Mouse (Mus musculus) telencephalon, adult 2 months (tissue): ENCODE results near the gene Hjurp.

Source experiments
- DNase-seq: peaks from one replicate; pipeline ENCODE4 v3.0.0-alpha.2; 2011; ENCODE audit warnings: low read depth, low spot score

The Hjurp gene

DNA sequence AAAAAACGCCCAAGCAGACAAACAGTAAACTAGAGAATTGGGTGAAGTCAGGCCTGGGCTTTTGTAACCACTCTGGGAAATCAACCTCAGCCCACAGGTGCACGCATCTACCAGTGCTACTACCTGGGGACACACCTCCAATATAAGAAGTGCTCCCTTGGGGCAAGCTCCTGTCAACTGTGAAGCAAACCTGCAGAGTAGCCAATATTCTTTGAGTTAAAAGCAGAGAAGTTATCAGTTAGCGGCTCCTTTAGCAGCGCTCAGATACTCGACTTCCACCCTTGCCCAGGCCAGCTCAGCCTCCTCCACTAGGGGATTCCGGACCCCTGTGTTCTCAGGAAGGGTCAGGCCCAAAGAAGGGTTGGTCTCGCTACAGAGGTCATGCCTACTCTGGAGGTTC, 15.7 kb downstream of the Hjurp start:
- DNase-seq = no peak

DNA sequence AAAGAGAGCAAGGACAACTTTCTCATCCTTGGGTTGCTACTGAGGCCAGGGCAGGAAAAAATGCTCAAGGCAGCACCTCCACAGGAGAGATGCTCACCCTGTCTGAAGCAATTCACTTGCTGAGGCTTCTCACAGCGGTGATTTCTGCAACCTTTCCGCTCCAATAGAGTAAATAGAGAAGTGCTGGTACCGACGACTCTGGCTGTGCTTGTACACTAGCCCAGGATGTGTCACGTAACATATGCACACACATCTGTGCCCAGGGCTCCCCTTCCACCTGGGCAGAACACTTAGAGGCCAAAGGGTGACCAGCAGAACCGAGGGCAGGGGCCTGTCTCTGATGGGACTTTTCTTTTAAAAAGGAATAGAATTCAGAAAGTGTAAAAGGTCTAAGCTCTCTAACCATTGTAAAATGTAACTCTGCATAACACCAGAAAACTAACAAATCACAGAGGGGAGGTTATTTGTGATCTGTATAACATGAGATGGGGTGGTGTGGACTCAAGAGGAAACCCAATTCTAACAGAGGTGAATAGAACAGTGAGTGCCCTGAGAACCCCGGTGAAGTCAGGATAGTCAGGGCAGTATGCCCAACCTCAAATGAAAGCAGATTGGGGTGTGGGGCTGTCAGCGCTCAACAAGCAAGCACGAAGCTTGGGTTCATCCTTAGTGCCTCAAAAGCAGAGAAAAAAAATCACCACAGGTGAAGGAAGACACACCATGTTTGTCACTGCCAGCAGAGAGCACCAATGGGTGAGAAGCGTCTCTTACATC, 16.6 kb downstream of the Hjurp start:
- DNase-seq = no peak

DNA sequence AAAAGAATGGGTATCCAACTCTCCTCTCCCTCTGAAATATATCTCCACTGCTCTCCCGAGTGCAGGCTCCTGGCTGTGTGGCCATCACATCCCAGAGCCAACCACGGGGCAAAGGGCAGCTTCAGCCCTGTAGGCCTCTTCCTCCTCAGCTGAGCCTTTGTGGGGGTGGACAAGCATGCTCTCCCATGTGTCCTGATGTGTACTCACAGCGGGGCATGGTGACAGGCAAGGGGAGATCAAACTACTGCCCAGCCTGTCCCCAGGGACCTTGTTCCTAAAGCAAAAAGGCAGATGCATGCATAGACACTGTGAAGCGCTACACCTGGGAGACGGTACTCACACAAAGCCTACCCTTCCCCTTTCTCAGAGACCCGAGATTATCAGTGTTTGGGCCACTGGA, 17.3 kb downstream of the Hjurp start:
- DNase-seq = no peak

DNA sequence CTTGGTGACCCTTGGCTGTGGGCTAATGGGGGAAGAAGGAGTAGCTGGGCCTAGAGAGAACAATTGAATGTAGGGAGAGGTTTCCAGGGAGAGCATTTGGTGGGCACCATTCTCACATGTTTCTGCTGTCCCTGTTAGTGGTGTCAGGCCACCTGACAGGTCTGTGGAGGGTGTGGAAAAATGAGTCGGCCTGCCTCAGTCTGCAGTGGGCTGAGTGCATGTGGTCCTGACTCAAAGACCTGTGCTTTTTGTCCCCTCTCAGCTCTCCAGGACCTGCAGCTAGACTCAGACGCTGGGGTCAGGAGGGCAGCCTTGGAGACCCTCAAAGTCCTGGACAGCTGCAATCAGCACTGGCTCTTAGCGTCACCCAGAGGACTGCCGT, 17.8 kb downstream of the Hjurp start:
- DNase-seq = no peak

DNA sequence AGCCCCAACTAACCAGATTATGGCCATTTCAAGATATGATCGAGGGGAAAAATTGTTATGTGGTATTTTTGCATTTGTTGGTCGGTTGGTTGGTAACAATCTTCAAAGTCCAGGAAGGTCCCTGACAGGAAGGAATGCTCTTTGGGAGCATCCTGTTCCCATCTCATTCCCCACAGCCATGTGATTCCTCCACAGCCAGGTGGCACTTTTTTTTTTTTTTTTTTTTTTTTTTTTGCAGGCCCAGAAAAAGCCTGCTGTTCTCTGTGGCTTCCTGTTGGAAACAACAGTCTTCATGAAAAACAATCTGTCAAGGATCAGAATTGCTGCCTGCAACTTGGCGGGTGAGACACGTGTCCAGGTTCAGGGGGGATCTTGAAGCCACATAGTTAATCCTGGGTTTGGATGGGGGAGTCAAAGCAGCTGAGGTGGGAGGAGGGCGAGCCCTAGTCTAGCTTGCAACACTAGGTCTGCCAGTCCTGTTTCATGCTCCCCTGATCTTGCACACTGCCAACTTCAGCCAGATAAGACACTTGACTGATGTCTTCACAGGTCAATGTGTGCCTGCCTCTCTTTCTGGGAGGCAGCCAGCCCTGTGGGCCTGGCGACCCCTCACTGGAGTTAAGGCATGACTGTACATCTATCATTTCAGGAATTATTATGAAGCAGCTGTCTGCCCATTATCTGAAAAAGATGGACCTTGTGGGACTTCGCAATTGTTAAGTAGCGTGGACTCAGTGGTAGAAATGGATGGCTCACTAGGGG, 18.4 kb downstream of the Hjurp start:
- peak; percentile 18 for DNase-seq

DNA sequence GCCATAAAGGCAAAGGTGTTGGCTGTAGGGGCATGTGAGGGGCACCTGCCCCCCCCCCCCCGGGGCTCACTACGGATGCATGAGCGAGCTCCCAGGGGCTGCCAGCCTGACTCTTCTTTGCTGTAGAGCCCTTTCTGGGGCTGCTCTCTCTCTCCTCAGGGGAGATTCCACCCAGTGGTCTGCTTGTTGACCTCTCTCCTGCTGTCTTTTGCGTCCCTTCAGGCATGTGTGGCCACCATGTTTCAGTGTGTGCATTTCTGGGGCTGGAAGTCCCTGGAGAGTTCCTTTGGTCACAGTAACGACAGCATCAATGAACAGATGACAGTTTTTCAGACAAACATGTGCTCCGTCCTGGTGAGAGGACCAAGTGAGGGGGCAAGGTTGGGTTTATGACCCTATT, 19.1 kb downstream of the Hjurp start:
- DNase-seq = no peak

DNA sequence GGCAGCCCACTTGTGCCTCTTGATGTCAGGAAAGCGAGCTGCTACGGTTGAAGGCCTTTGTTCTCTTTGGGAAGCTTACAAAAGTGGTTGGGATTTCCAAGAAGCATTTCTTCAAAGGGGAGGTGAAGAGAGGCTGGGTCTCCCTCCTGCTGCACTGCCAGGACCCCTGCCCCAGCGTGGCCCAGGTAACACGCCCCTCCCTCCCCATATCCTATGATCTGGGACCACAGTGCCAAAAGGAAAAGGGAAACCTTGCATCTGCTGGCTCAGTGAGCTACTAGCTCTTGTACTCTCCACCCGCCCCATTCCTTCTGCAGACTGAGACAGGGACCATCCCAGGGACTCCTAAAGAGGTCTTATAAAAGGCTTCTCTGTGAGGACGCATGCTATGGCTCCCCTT, 19.8 kb downstream of the Hjurp start:
- DNase-seq = no peak

DNA sequence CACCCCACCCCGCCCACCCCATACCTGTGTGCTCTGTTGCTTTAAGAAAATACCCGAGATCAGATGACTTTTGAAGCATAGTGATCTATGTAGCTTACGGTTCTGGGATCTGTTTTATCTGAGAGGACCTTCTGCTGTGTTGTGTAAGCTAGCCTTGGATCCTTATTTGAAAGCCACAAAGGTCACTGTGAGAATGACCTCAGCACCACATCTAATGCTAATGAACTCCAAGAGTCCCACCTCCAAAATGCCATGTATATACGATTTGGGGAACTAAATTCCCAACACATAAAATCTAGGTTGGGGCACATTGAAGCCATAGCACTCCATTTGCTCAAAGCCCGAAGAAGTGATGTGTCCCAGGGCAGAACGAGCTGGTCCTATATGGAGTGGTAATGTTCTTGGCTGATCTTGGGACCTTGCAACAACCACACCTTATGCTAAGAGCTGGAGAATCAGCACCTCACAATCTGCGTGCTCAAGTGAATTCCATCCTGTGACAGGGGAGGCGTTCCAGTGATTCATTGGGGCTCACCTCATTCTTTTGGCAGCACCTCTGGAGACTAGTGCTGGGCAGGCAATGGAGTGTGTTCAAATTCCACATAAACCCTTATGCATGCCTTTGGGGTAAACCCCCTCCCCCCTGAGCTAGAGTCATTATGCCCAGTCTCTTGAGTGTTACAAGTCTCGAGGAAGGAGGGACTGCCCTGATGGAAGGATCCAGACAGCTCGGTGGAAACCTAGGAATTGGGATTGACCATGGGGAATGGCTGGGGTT, 20.4 kb downstream of the Hjurp start:
- DNase-seq = no peak

DNA sequence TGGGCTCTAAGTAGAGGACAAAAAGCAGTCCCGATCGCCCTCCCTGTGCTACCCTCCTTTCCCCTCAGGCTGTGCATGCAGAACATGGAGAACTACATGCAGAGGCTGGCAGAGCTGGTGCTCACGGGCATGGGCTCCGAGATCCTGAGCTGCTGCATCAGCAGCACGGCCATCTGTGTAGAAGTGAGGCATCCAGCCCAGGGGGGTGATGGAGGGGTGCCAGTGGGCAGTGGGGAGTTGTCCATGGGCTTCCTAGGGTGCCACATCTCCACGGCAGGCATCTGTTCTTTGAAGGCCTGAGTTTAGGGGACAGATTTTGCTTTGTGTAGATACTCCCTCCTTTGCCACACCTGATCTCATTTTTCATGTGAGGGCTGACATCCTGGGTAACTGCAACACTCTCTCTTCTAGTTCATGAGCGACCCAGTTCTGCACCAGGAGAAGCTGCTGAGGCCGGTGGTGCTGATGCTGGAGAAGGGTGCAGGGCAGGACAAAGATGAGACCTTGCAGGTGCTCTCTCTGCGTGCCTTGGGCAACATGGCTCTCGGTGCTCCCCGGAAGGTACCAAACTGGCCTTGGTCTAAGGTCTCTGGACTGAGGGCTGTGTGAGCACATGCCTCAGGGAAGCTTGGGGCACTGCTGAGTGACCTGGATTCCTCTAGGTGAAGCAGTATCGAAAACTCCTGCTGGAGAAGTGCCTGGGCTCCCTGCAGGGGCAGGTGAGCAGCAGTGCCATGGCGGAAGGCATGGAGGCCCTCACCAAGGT, 21.3 kb downstream of the Hjurp start:
- DNase-seq = no peak

DNA sequence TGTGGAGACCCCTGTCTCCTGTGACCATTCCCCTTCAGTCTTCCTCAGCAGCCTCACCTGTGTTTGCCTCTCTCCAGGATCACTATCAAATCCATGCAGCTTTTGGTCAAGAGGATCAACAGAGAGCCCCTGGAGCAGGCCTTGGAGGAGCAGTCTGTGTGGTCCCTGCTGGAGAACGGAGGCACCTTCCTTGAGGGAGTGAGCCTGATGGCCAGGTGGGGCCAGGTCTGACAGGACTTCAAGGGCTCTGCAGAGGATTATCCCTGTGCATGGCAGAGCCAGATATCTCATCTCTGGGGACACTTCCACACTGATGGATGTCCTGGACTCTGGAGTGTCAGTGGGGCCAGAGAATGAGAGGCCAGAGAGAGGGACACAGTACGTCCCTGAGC, 22.0 kb downstream of the Hjurp start:
- no peak for DNase-seq

DNA sequence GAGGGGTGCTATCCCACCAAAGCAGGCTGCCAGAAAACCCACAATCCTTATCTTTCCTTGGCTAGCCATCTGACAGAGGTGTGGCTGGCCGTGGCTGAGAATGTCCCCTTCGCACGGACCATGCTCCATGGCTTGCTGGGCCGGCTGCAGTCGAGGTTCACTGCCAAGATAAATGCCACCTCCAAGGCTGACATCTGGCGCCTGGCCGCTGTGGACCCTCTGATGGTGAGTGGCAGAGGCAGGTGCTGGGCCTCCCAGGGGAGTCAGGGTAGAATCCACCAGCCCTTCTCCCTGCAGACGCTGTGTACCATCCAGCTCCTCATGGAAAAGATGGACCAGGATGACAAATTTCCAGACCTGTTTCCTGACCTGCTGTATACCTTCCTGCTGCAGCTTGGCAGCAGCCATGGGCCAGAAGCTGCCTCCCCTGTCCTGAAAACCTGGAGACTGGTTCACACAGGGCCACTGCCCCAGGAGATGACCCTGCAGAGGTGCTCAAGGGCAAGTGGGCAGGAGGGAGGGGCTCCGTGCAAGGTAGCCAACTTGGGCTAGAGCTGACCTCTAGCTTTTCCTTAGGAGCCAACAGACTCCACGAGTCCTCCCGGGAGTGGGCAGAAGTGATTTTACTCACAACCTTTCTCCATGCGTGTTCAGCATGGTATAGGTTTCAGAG, 22.5 kb downstream of the Hjurp start:
- DNase-seq = no peak

DNA sequence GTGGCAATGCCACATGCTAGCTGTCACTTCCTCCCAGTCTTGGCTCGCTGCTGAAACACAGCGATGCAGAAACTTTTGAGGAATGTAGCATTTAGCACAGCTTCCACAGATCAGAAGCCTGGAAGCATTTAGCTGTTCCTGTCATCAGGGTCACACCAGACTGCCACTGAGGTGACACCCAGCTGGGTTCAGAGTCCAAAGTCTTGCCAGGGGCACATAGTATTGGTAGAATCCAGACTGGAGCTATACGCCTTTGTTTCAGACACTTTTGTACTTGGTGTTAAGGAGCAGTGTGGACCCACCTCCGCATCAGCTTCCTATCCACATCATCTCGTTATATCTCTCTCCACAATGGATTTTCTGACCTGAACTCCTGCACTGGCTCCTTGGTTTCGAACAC, 23.9 kb downstream of the Hjurp start:
- no peak for DNase-seq

DNA sequence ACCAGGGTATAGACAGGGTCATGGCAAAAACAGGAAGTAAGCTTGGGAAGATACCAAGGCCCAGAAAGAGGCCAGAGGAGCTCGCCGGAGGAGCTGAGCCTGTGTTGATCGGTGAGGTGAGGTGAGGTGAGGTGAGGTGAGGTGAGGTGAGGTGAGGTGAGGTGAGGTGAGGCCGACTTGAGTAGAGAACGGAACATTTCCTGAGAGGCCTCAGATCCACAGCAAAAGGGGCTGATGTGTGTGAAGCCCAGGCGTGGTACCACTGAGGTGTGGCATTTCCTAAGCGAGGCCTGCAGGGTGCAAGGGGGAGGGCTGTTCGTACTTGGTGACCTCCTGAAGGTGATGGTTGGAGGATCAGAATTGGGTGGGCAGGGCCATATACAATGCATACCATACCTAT, 24.3 kb downstream of the Hjurp start:
- DNase-seq = no peak

DNA sequence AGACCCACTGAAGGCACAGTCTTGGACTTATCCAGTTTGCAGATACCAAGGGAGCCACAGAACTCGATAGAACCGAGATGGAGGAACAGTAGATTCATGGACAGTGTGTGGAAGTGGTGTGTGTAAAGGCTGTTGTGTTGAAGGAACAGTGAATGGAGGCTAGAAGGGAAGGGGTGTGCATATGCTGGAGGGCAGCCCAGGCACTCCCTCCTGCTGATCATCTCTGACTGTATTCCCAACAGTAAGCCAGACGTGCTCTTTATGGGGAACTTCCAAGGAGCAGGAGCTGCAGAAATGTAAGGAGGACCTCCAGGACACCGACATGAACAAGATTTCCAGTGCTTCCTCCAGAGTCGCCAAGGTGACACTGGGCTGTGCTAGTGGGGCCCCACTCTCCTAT, 27.4 kb downstream of the Hjurp start:
- no peak for DNase-seq

DNA sequence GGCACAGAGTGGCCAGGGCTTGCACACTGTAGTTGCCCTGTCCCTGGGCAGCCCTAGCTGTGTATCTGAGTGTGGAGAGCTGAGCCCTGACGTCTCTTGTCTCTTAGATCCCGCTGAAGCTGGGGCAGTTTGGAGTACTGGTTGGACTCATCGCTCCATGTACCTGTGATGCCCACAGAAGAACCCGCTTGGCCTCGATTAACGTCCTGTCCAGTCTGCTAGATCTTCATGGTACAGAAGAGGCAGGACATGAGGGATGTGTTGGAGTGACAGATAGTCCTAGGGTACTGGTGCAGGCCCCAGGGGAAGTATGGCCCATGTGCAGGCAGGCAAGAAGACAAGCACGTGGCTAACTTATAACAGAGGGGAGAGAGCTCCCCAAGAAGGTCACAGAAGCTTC, 27.8 kb downstream of the Hjurp start:
- DNase-seq = no peak

DNA sequence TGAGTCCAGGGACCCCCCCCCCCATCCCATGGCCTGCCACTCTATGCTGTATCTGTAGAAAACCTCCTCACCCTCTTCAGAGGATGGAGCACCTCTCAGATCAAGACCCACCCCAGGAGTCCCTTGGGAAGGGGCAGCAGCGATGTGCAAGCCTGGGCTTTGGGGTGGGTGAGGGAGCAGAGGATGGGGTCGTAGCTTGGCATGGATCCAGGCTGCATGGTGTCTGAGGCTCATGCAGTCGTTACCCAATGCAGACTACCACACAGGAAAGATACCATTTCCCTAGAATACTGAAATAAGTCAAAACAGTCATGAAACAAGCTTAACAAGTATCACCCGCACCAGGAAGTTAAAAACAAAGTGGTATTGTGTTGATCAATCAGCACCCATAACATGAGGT, 28.8 kb downstream of the Hjurp start:
- DNase-seq = no peak

DNA sequence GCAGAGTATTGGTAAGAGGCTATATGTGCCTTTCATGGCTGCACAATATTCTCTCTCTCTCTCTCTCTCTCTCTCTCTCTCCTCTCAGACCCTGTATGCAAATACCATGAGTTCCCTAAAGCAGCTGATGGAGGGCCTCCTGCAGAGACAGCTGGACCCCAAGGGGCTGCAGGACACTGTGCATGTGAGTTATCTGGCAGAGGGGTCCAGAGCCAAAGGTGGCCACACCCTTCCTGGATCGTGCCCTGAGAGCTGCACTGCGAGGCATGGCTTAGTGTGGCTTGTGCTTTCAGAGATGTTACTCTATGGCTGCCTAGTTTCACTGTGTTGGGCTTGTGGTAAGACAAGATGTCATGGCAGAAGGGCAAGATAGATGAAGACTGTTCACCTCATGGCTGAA, 29.8 kb downstream of the Hjurp start:
- DNase-seq = no peak

DNA sequence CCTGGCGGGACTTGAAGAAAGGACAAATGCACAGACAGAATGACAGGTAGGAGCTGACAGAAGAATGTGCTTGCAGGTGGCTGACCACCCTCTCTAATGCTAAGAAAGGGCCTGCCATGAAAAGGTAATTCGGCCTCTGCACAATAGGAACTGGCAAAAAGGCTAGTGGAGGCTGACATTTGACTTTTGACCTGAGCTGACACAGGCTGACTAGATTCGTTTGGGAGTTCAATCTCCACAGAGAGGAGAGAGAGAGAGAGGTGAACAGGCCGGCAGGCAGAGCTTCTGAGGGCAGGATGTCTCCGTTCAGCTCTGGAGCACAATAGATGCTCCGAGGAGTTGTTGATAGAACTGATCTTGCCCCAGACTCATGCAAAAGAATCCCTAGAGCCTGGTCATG, 31.0 kb downstream of the Hjurp start:
- DNase-seq = no peak

DNA sequence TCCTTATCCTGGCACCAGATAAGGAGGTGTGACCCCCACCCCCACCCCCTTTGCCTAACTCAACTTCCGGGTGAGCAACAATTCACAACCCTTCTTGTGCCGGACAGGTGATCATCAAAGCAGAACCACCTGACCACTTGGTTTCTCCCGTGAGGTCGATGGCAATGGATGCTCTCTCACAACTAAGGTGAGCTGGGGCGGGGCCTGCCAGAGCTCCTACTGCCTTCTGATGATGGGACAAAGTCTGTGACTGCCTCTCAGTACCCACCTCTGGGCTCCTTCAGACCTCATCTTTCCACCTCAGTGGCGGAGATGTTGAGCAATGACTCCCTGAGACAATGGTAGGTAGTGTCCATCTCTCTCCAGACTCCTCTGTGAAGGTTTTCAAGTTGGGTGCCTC, 31.6 kb downstream of the Hjurp start:
- DNase-seq = no peak

DNA sequence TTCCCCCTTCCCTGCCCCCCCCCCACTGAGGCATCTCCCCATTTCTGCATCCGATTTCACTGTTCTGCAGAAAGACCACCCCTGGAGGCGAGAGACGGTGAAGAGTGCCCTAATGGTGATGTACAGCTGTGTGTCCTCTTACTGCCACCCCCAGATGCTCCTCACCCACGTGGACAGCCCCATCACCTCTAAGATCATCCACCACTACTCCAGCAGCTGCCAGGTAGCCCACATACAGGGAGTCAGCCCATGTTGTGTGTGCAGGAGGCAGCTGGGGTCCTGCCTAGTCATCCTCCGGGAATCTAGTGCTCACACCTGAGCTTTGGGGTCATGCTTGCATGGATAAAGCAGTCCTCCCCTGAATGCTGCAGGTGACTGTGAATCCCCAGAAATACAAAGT, 33.6 kb downstream of the Hjurp start:
- DNase-seq = no peak

DNA sequence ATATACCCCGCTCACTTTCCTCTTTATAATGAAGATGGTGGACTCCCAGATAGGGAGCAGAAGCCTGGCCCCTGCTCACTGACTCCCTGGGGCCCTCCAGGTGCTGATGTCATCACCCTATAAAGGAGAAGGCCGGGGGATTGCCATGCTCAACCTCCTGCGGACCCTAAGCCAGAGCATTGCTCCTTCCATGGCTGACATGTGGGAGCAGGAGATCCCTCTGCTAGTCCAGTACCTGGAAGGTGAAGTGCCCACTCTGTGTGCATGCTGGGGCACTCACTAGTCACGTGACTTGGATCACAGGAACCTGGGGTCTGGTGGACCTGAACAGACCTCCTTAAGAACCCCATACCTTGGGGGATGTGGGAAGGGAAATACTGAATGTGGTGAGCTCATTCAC, 36.9 kb downstream of the Hjurp start:
- DNase-seq = no peak
